Mouse (Mus musculus) adrenal gland, adult 8-10 months (tissue): ENCODE data around the gene Sag. TPM values are rescaled to one million over a fixed set of nuclear protein-coding genes. Genes with fewer than 3 reads are reported as not detected.
"Not testable (repeated sequence)": the region's sequence is repeated elsewhere in the genome, so short reads cannot be mapped to it uniquely, and the experiment has no call there.

Experiments
- DNase-seq: peaks from one replicate; pipeline ENCODE4 v3.0.0; 2022
- total RNA-seq, 4 experiments: library from RNA; stranded (reverse); gene quantifications; 2 replicates each; pipeline ENCODE4 v1.2.4; 2022

Gene Sag
- total RNA-seq, 4 experiments from 2014 or later = 2.6 to 4.7 (median 2.9) TPM

DNA sequence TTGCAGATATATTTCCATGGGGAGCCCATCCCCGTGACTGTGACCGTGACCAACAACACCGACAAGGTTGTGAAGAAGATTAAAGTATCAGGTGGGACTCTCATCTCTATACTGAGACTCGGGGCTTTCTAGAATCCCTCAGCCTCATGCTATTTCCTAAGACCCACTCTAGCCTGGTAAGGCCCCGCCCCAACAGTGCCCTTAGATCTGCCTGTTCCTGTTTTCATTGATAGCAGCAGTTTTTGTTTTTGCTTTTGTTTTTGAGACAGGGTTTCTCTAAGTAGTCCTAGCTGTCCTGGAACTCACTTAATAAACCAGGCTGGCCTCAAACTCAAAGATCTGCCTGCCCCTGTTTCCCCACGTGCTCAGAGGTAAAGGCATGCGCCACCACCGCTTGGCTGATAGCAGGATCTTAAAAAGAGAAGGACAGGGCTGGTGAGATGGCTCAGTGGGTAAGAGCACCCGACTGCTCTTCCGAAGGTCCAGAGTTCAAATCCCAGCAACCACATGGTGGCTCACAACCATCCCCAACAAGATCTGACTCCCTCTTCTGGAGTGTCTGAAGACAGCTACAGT is 21.0 kb downstream of the Sag start:
- DNase-seq = no peak

DNA sequence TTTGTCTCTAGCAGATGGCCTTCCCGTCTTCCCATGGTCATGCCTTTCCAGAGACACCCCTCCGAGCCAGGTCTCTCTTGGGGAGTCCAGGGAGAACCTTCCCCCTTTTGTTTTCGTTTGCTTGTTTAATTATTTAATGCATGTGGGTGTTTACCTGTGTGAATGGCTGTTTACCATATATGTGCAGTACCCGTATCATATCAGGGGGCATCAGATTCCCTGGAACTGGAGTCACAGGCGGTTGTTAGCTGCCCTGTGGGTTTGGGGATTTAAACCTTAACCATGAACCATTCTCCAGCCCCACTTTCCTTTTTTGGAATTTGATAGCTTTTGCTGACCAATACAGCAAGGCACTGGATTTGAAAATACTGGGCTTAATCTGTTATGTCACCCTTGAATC is 21.8 kb downstream of the Sag start:
- no peak for DNase-seq

DNA sequence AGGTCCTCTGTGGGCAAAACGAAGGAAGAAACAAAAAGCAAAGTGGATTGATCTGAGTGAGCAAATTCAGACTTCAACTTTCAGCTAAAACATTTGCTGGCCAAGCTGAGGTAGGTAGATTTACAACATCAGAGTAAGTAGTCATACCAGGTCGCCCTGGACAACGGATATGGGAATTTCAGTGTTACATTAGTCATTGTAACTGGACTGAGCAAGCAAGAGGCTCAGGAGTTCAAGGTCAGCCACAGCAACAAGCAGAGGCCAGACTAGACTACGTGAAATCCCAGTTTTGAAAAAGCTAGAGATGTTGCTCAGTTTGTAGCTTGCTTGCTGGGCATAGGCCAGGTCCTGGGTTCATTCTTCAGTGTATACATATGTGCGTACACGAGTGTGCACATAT is 22.5 kb downstream of the Sag start:
- DNase-seq = peak; percentile 65

DNA sequence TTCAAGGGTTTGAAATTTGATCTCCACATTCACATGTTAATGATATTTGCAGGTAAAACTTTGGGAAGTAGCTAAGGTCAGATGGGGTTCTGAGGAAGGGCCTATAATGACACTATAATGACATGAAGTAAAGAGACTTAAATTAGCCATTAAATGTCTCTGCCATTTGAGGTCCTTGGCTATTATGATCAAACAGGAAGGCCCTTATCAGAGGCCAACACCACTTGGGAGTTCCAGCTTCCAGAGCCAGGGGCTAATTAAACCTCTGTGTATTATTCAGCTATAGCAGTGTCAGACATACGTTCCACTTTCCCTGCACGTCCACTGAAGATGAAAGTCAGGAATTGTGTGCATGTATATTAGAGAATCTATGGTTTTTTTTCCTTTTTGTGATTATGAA is 23.0 kb downstream of the Sag start:
- DNase-seq = no peak

DNA sequence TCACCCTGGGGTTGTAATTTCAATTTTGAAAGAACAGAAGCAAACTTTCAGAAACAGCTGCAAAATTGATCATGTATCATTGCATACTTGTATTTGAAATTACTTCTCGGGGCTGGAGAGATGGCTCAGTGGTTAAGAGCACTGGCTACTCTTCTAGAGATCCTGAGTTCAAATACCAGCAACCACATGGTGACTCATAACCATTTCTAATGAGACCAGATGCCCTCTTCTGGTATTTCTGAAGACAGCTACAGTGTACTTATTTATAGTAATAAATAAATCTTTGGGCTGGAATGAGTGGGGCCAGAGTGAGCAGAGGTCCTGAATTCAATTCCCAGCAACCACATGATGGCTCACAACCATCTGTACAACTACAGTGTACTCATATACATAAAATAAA is 24.0 kb downstream of the Sag start:
- not testable (repeated sequence) for DNase-seq

DNA sequence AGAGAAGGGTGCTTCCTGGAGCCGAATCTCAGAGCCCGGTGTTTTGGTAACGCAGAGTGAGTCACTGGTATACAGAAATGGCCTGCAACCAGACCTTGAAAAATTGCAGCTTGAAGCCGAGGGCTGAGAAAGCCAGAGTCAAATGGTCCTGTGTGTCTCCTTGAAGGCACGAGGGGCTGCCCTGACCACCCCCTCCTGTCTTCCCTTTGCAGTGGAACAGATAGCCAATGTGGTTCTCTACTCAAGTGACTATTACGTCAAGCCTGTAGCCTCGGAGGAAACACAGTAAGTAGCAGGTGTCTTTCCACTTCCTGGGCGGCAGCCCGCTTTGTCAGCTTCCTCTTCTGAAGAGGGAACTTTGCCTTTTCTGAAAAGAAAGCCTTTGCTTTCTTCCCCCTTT is 24.7 kb downstream of the Sag start:
- peak; percentile 56 for DNase-seq

DNA sequence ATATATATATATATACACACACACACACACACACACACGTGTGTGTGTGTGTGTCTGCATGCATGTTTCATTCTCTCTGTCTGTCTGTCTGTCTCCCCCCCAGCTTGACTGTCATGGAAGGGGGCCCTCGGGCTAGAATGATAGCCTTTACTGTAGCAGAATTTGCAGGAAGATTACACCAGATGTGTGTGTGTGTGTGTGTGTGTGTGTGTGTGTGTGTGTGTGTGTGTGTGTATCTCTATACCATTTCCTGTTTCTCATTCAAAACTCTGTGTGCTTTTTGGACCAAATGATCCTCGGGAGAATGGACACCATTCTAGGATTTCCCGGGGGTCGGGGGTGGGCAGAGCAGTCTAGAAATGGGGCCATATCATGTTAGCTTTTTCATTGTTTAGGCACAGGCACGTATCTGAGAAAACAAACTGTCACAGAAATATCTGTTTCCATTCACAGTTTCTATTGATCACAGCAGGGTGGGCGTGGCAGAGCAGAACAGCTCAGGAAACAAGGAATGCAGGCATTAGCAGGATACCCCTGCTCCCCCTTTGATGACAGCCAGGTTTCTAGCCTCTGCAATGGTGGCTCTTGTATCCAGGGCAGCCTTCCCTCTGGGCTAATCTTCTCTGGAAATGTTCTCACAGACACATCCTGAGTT is 25.6 kb downstream of the Sag start:
- no peak for DNase-seq

DNA sequence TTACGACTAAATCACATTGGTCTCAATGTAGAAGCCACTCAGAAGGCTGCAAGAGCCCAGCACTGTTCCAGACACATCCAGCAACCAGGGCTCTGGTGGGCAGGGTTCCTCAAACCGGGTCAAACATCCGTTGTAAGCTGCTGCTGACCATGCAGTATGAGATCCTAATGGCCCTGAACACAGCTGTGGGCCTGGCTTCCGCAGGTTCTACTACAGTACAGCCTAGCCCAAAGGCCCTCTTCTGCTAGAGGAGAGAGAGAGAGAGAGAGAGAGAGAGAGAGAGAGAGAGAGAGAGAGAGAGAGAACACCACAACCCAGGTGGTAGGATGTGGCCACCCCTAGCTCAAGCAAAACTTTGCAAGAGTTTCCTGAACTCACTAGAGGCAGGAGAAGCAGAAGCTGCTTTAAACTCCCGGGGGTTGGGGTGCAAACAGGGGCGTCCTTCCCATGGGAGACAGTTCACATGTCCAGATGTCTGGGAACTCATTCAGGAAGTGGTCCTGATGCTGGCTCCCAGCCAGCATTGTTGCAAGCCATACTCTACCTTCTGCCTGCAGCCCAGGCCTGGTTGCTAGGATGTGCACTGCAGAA is 26.2 kb downstream of the Sag start:
- no peak for DNase-seq

DNA sequence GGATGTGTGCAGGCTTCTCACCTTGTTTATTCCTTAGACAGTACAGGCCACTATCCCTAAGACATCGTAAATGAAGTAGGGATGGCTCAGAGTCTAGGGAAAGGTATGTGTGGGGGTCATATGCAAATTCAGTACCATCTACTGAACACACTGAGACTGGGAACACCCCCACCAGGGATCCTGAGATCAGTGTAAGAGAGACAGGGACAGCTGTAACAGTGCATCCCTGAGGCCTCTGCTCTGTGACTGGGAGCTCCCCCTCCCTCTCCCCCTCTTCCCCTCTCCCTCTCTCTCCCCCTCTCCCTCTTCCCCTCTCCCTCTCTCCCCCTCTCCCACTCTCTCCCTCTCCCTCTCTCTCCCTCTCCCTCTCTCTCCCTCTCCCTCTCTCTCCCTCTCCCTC is 33.0 kb downstream of the Sag start:
- no peak for DNase-seq

DNA sequence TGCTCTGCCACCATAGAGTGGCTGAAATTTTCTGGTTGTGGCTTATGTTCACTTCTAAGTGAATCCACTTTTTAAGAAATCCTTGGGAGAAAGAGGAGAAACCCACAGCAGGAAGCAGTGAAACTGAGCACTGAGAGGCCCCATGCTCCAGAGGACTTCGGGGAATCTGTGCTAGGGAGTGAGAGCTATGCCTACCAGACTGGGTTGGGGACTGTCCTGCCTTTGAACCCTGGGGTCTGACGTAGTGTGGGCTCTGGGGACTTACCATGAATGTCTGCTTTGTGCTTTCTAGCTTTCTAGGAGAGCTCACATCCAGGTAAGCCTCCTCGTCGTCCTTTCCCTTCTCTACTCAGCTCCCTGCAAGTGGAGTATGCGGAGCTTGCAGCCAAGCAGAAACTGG is 33.5 kb downstream of the Sag start:
- DNase-seq = no peak

DNA sequence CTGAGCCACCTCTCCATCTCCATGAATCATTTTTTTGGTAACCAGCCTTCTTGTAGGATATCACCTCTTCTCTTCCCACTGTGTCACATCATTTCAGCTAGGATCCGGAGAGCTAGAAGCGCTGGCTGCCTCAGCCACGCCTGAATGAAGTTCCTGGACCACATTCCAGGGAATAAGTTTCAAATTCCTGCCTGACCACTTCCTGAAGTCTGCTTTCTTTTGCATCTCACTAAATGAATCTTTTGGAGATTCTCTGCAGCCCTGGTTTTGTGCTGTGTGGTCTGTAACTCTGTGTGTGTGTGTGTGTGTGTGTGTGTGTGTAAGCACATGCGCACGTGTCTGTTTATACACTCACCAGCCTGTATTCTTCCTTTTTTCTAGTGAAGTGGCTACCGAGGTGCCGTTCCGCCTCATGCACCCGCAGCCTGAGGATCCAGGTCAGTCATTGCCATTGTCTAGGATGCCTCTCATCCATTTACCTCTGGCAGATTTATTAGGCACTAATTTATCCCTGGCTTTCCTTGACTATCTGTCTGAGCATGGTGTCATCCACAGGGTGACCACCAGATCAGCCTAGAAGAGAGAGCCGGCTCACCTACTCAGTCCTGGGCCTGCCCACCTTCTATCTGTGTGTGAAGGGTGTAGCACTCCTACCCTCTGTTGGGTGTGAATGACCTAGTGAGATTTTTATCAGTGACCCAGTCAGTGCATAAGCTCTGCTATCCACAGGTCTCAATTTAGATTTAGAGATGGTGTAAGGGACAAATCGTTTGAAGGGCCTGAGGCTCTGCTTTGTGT is 37.1 kb downstream of the Sag start:
- no peak for DNase-seq

DNA sequence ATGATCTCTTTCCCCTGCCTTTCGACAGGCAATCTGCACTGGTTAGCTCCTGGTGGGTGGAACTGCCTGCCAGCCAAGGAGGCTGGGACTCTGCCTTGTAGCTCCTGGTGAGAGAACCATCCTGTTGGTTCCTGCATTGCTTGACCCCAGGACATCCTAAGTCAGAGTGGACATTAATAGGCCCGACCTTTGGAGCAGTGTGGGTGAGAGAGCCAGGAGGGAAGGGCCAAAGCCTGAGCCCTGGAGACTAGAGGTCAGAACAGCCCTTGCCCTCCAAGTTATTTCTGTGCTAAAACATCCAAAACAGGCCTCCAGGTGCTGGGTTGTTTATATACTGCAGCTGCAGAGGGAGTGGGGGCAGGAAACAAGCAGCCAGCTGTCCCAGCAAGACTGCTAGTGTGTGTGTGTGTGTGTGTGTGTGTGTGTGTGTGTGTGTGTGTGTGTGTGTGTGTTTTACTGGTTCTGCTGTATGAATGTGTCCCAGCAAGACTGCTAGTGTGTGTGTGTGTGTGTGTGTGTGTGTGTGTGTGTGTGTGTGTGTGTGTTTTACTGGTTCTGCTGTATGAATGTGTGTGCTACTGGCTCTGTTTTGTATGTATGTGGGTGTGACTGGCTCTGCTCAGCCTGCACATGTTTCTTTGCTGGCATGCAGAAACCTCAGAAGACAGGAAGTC is 43.5 kb downstream of the Sag start:
- DNase-seq = peak; percentile 37

DNA sequence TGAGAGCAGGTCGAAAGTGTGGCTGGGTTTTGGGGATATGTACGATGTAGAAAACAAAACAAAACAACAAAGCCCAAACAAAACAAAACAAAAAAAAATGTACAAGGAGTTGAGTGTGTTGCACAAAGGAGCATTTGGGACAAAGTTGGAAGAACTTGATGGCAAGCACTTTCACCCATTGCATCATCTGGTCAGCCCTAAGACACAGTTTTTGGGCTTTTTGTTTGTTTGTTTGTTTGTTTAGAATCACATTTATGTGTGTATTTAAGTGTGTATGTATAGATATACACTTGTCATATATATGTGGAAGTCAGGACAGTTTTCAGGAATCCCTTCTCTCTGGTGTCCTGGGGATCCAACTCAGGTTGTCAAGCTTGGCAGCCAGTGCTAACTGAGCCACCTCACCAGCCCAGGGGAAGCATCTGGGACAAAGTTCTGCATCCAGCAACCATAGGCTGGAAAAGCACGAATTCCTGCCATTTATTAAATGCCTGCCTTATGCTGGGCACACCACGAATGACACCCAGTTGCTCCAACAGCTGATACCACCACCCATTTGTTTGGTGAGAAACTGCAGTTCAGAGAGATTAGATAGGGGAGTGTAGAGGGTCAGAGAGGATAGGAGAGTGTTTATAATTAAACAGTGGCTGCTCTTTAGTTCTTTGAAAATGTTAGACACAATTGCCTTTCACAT is 44.1 kb downstream of the Sag start:
- DNase-seq = no peak

DNA sequence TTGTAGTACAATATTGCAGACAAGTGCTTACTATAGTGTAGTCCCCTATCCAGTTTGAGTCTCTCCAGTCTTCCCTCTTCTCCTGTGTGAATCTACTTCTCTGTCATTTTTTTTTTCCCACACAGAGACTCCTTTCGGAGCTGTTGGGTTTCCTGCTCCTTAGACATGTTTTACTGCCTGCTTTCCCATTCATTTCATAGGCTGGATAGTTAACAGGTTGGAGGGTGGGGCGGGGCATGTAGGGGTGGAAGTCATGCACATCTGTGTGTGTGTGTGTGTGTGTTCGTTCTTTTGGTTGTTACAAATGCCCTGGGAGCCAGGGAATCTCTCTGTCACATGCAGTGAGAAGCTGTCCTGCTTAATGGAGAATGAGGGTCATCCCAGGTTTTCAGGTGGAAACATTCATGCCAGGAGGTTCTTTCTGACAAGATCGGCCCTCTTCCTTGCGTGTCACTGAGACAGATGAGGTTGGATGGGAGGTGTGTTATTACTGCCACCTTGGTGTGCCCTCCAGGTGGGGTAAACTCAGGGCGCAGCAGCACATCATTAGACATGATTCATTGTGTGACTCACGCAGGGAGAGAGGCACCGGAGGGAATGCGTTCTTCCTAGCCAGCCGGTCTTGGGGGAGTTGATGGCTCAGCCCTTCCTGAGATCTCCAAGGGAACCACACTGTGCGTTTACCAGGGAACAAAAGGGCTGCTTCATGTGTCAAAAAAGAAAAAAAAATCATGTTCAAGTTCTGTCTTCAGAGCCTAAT is 44.9 kb downstream of the Sag start:
- DNase-seq = peak; percentile 28

DNA sequence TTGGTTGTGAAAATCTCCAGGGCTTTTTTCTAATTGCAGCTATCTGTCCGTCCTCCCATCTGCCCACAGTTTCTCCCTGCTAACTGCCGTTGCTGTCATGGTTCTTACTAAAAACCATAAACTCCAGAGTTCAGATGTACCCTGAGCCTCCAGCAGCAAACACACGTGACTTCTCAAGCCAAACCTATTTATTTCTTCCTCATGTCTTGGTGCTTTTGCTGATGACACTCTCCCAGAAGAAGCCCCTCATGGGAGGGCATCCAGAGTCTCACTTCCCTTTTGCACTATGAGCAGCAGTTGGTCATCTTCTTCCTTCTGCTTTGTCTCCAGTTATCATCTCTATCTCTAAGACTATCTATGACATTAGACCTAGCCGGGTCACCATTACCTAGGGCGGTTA is 45.8 kb downstream of the Sag start:
- no peak for DNase-seq

DNA sequence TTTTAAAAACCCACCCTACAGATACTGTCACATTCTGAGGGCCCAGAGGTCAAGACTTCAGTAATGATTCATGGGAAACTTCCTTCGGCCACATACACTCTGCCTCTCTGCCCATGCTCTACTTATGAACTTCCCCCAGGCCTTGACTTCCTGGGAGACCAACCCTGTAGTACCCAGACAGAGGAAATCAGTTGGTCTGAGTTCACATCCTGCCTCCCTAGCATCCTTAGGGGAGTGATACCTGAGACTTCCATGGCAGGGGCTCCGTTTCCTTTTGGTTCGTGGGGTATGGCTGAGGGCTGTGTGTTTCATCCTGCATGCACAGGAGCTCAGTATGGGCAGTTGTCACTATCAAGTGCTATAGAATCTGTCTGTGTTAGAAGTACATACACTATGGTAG is 47.9 kb downstream of the Sag start:
- DNase-seq = no peak

DNA sequence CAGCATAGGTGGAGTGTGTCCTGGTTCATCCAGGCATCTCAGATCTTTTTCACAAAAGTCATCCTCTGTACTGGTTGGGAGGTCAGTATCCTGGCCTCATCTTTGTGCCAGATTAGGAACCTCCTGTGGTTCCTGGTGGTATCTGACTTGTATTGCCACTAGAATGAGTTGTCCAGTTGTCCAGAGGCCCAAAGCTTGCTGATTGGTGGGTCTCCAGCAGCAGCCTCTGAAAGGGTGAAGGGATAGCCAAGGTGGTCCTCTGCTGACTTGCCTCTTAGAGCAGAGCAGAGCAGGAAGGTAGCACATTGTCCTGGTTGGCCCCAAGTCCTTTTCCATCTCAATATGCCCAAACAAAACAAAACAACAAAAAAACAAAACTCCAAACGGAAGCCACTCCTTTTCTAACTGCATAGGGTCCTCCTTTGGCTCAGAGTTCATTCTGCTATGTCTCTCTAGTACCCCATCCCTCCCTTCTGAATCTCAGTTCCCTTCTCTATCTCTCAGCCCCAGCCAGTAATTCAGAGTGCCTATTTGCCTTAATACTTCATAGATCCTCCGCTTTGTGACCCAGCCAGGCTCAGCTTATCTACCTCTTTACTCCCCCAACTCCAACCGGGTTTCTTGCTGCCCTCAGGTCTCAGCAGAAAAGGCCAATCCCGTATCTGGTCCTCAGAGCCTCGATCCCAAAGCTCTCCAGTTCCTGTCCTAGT is 48.8 kb downstream of the Sag start:
- no peak for DNase-seq

DNA sequence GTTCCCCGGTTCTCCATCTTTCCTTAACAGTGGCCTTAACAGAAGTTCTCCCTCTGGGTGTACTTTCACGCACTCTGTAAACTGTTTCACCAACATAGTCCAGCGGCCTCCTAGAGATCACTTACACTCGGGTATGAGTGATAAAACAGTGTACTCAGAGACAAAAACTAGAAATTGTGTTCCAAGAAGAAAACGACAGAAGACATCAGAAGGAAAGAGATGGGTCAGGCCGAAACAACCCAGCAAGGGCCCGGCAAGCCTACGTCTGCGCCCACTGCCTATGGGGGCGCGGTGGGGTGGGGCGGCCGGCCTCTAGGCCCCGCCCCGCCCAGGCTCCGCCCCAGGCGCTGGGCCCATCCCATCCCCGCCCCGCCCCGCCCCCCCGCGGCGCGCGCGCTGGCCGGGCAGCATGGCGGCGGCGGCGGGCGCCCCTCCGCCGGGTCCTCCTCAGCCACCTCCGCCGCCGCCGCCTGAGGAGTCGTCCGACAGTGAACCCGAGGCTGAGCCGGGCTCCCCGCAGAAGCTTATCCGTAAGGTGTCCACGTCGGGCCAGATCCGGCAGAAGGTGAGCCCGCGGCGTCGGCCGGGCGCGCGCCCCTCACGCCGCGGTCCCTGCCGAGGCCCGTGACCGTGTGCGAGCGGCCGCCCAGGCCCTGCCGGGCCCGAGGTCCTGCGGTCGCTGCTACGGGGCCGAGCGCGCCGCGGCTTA is 49.6 kb downstream of the Sag start, which contains the start of gene Dgkd:
Gene Dgkd, plus strand, starts transcription at position 396 of the 709 bp plus-strand sequence.
- DNase-seq = peak; percentile 25

DNA sequence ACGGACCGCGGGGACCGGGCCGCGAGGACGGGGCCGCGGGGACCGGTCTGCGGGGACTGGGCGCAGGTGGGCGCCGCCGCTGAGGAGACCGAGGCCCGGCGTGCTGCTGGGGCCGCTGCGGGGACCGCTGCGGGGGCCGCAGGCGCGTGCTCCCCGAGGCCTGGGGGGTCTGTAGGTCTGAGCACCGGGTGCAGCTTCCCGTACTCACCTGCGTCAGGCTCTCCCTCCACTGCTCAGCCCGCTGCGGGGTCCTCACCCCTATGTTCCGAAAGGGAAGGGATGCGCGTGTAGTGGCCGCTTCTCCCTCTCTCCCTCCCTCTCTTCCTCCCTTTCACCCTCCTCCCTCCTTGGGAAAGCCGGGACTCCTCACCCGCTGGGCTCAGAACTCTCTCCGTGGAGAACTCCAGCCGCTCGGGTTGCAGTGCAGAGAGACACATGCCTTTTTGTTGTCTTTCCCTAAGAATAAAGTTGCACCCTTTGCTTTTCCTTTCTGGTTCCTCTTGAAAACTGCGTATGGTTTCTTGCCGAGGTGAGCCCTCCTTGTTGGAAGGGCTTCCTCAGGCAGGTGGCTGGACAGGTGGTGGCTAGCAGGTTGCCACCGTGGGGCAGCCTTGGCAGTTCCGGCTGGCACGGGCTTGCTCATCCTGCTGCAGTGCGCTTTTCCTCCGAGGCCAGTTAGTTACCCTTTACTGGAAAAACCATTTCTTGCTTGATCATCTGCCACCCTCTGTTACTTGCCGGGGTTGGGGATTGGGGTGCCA is 50.3 kb downstream of the Sag start:
- no peak for DNase-seq
